13 mouse cellular contexts compared by ENCODE assay signal in genomic region chr12:99087286-99087685, GRCm38 (mm10).
DNase-seq lines count a peak whose midpoint lies in the region; ATAC-seq lines count a peak whose summit lies in the region.
"Had no signal": no experiment of that assay in that cellular context is flagged by ENCODE, and none has a peak within 500 bp of the region (broad histone marks: within the 10 kb centered on the region; RNA-seq: fewer than 3 reads in every experiment).

No protein-coding gene starts in this region.

- peak; percentile 64 for ATAC-seq in frontal cortex, adult (ENCODE audit: low TSS enrichment)
- ATAC-seq in forebrain, embryonic 14.5 days: peak; percentile 70
- peak; percentile 76 for ATAC-seq in neural tube, embryonic 14.5 days (ENCODE audit: low read depth)
- no peak for ATAC-seq in kidney, embryonic 15.5 days (replicated peaks; ENCODE audit: low FRiP score)
- ATAC-seq: intestine, embryonic 16.5 days had no signal

- peaks cover 26% of the 10 kb centered on the region for H3K4me1 ChIP-seq in forebrain, embryonic 14.5 days (ENCODE audit: control insufficient read depth, insufficient read depth, low read length)
- H3K4me1 ChIP-seq in neural tube, embryonic 14.5 days (ENCODE audit: control insufficient read depth, insufficient read depth, low read length): peaks cover 11% of the 10 kb centered on the region; the same call in 1 of the 2 replicates
- no peaks in the 10 kb centered on the region for H3K4me1 ChIP-seq in kidney, embryonic 15.5 days
- H3K4me1 ChIP-seq: stomach, embryonic 15.5 days had no signal

- intact Hi-C loops in left cerebral cortex, postnatal 10 days (cut with DNase I): loop anchor here (5.0 to 10.0 kb wide), 3 partner anchors 778 to 1020 kb away; no protein-coding TSS in a partner anchor
- intact Hi-C loops in gastrocnemius, postnatal 36 days (cut with DNase I): loop anchor here (5.0 to 10.0 kb wide), 2 partner anchors 878 to 1015 kb away; partner anchors contain the start of gene Kcnk13

- H3K4me2 ChIP-seq in forebrain, embryonic 14.5 days (ENCODE audit: low read length): 0 out of 2 replicates have a peak overlapping the region, but pooled peaks have one; percentile 18
- H3K4me2 ChIP-seq in neural tube, embryonic 14.5 days (ENCODE audit: low read depth, low read length): no peak overlapping the region
- no peak overlapping the region for H3K4me2 ChIP-seq in kidney, embryonic 15.5 days
- H3K4me2 ChIP-seq: stomach, embryonic 15.5 days had no signal

- H3K9ac ChIP-seq in forebrain, embryonic 14.5 days (ENCODE audit: low read length): peak overlapping the region; percentile 45
- H3K9ac ChIP-seq in neural tube, embryonic 14.5 days (replicated peaks; ENCODE audit: low read depth, low read length): no peak overlapping the region
- no peak overlapping the region for H3K9ac ChIP-seq in kidney, embryonic 15.5 days
- H3K9ac ChIP-seq: stomach, embryonic 15.5 days had no signal

- peak overlapping the region; percentile 63; the same call in 1 of the 2 replicates for H3K27ac ChIP-seq in forebrain, embryonic 14.5 days (ENCODE audit: low read depth, low read length)
- 0 out of 2 replicates have a peak overlapping the region, but pooled peaks have one; percentile 1 for H3K27ac ChIP-seq in neural tube, embryonic 14.5 days (ENCODE audit: low read depth, low read length)
- H3K27ac ChIP-seq in kidney, embryonic 15.5 days: no peak overlapping the region
- H3K27ac ChIP-seq: stomach, embryonic 15.5 days had no signal

- DNase-seq in frontal cortex, postnatal 25 days (ENCODE audit: low spot score in 2 of 2): no peak
- DNase-seq in forebrain, embryonic 14.5 days (ENCODE audit: low spot score): peak; percentile 81
- DNase-seq in left cerebral cortex, postnatal 10 days (ENCODE audit: extremely low spot score in 1 of 2, low spot score in 2 of 2): peak; percentile 41
- no peak for DNase-seq in kidney, postnatal 4 days
- DNase-seq in gastrocnemius, postnatal 36 days: no peak
- DNase-seq: adrenal gland, postnatal 25 days; cerebellum, adult 9-11 months; lung, postnatal 10 days had no signal

- no peaks in the 10 kb centered on the region for H3K36me3 ChIP-seq in forebrain, embryonic 14.5 days (ENCODE audit: control insufficient read depth, insufficient read depth, low read length)
- no peaks in the 10 kb centered on the region for H3K36me3 ChIP-seq in neural tube, embryonic 14.5 days (ENCODE audit: control insufficient read depth, insufficient read depth, low read length)
- H3K36me3 ChIP-seq in kidney, embryonic 15.5 days: no peaks in the 10 kb centered on the region
- H3K36me3 ChIP-seq: stomach, embryonic 15.5 days had no signal

- WGBS in forebrain, embryonic 14.5 days: 8% methylated on average over 8 of the region's 8 CpGs
- 14% methylated on average over 8 of the region's 8 CpGs for WGBS in neural tube, embryonic 14.5 days
- 38% methylated on average over 8 of the region's 8 CpGs for WGBS in kidney, embryonic 15.5 days

- no peaks in the 10 kb centered on the region for H3K9me3 ChIP-seq in forebrain, embryonic 14.5 days (replicated peaks; ENCODE audit: control insufficient read depth, low read length)
- H3K9me3 ChIP-seq in neural tube, embryonic 14.5 days (ENCODE audit: control insufficient read depth, low read length): no peaks in the 10 kb centered on the region
- H3K9me3 ChIP-seq in kidney, embryonic 15.5 days (replicated peaks): no peaks in the 10 kb centered on the region
- H3K9me3 ChIP-seq: stomach, embryonic 15.5 days had no signal

- no peak overlapping the region for H3K4me3 ChIP-seq in forebrain, embryonic 14.5 days (ENCODE audit: low read depth, low read length)
- no peak overlapping the region for H3K4me3 ChIP-seq in neural tube, embryonic 14.5 days (ENCODE audit: low read depth, low read length)
- H3K4me3 ChIP-seq in kidney, embryonic 15.5 days (replicated peaks): no peak overlapping the region
- H3K4me3 ChIP-seq: stomach, embryonic 15.5 days had no signal

- no peaks in the 10 kb centered on the region for H3K27me3 ChIP-seq in forebrain, embryonic 14.5 days (replicated peaks; ENCODE audit: control insufficient read depth, insufficient read depth, low read length)
- no peaks in the 10 kb centered on the region for H3K27me3 ChIP-seq in neural tube, embryonic 14.5 days (ENCODE audit: control insufficient read depth, insufficient read depth, low read length)
- peaks cover 79% of the 10 kb centered on the region for H3K27me3 ChIP-seq in kidney, embryonic 15.5 days

Comparison
In these comparisons a context has a peak if more than half of its experiments do, and no peak if none do; other contexts are left out.
1. DNase-seq: peak in forebrain, embryonic 14.5 days (single experiment) and left cerebral cortex, postnatal 10 days (2 of 2); none in frontal cortex, postnatal 25 days (0 of 2), kidney, postnatal 4 days (0 of 2) and gastrocnemius, postnatal 36 days (0 of 2).